Mouse (Mus musculus) small intestine, adult 2 months (tissue): ENCODE measurements around the gene Galnt15. TPM values are rescaled to one million over a fixed set of nuclear protein-coding genes. Genes with fewer than 3 reads are reported as not detected.

Source experiments
- H3K27ac ChIP-seq: fragments of 200-500 bp; 2 replicates; pipeline ENCODE4 v1.5.1; 2012; ENCODE audit warnings: low read depth, low read length, control low read depth, inconsistent platforms; ENCODE audit not compliant: insufficient read depth
- H3K27me3 ChIP-seq: fragments of 200-500 bp; 2 replicates; pipeline ENCODE4 v1.6.1; 2012; ENCODE audit warnings: mild to moderate bottlenecking, moderate library complexity, low read length, inconsistent platforms; ENCODE audit not compliant: control insufficient read depth, insufficient read depth
- H3K36me3 ChIP-seq: fragments of 200-500 bp; 2 replicates; pipeline ENCODE4 v1.6.1; 2012; ENCODE audit warnings: mild to moderate bottlenecking, low read length, control low read depth, inconsistent platforms; ENCODE audit not compliant: control insufficient read depth, insufficient read depth
- H3K4me1 ChIP-seq: fragments of 200-500 bp; 2 replicates; pipeline ENCODE4 v1.6.1; 2012; ENCODE audit warnings: low read length, inconsistent platforms, mixed read lengths; ENCODE audit not compliant: control insufficient read depth, insufficient read depth, insufficient read length
- H3K4me3 ChIP-seq: fragments of 200-500 bp; 2 replicates; pipeline ENCODE4 v1.5.1; 2012; ENCODE audit warnings: low read depth, mild to moderate bottlenecking, control low read depth, inconsistent platforms, low read length, moderate library complexity
- CTCF ChIP-seq: fragments of 200-500 bp; IDR thresholded peaks from 2 replicates; pipeline ENCODE4 v1.5.1; 2012; ENCODE audit warnings: low read depth, mild to moderate bottlenecking, control low read depth, inconsistent platforms, low read length, moderate library complexity, mixed read lengths; ENCODE audit not compliant: insufficient replicate concordance, insufficient read length; ENCODE audit errors: extremely low read depth
- POLR2A ChIP-seq: fragments of 200-500 bp; IDR thresholded peaks from 2 replicates; pipeline ENCODE4 v1.6.1; 2012; ENCODE audit warnings: low read depth, mild to moderate bottlenecking, control low read depth, inconsistent platforms, low read length, moderate library complexity
- WGBS: fragments of 180-500 bp; shearing (Covaris S2); methylation state at CpG from one replicate; pipeline ENCODE4 v1.1.7; 2018; 5-methylcytosine and 5-hydroxymethylcytosine counted together
- polyA plus RNA-seq: library from polyadenylated mRNA; depleted of rRNA; stranded (reverse); fragments of >200 nt; gene quantifications from 2 replicates; pipeline ENCODE4 v1.2.3, GENCODE M21; 2012

Galnt15 gene
- polyA plus RNA-seq, 1 experiment: 2.1 TPM

GRCm38 (mm10) chr14:32055781-32056180 is 27.0 kb downstream of the Galnt15 start:
- H3K27ac ChIP-seq: no peak overlapping the region
- no peaks in the 10 kb centered on the region for H3K27me3 ChIP-seq
- no peak overlapping the region for H3K4me3 ChIP-seq
- no peaks in the 10 kb centered on the region for H3K4me1 ChIP-seq
- TF ChIP-seq POLR2A (no peak), CTCF (no peak)
- 39% methylated on average over 8 of the region's 8 CpGs for WGBS
- H3K36me3 ChIP-seq: no peaks in the 10 kb centered on the region; the same call in 1 of the 2 replicates

GRCm38 (mm10) chr14:32056675-32057074 is 27.9 kb downstream of the Galnt15 start:
- H3K27ac ChIP-seq: no peak overlapping the region
- TF ChIP-seq CTCF: no peak
- TF ChIP-seq POLR2A: no peak
- WGBS: 93% methylated on average over 2 of the region's 2 CpGs
- no peaks in the 10 kb centered on the region for H3K4me1 ChIP-seq
- no peak overlapping the region for H3K4me3 ChIP-seq
- no peaks in the 10 kb centered on the region for H3K27me3 ChIP-seq
- H3K36me3 ChIP-seq: no peaks in the 10 kb centered on the region; the same call in 1 of the 2 replicates

DNA sequence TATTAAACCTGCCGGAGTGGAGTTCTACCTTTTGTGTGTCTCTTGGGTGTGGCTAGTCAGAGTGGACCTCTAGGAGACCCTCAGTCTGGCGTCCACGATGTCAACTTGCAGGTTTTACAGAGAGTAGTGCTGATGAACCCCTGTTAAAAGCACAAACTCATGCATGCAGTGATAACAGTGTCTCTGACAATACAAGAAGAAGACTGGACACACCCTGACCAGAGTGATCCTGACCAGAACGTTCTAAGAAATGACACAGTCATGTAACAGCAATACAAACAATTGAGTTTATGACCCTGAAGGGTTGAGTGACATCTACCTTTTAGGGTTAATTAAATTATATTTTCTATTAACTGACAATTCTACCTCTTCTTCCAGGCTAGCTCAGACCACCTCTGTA is 28.9 kb downstream of the Galnt15 start:
- H3K4me1 ChIP-seq: no peaks in the 10 kb centered on the region
- TF ChIP-seq POLR2A (no peak), CTCF (no peak)
- WGBS: 70% methylated on average over 4 of the region's 4 CpGs
- no peak overlapping the region for H3K4me3 ChIP-seq
- no peaks in the 10 kb centered on the region for H3K27me3 ChIP-seq
- no peaks in the 10 kb centered on the region; the same call in 1 of the 2 replicates for H3K36me3 ChIP-seq
- H3K27ac ChIP-seq: no peak overlapping the region

GRCm38 (mm10) chr14:32061398-32061797 is 32.6 kb downstream of the Galnt15 start:
- TF ChIP-seq CTCF: no peak
- no peak for TF ChIP-seq POLR2A
- H3K4me1 ChIP-seq: no peaks in the 10 kb centered on the region
- 89% methylated on average over 4 of the region's 4 CpGs for WGBS

GRCm38 (mm10) chr14:32072807-32073206 is 44.0 kb downstream of the Galnt15 start:
- Histone ChIP-seq H3K27me3 (no peaks in the 10 kb centered on the region), H3K36me3 (no peaks in the 10 kb centered on the region), H3K4me3 (no peak overlapping the region), H3K4me1 (no peaks in the 10 kb centered on the region), H3K27ac (no peak overlapping the region)
- TF ChIP-seq CTCF (no peak), POLR2A (no peak)

More at GRCm38 (mm10) chr14:32061398-32061797, 32.6 kb downstream of the Galnt15 start:
- H3K27ac ChIP-seq: no peak overlapping the region
- no peaks in the 10 kb centered on the region; the same call in 1 of the 2 replicates for H3K36me3 ChIP-seq
- H3K27me3 ChIP-seq: no peaks in the 10 kb centered on the region
- H3K4me3 ChIP-seq: no peak overlapping the region

DNA sequence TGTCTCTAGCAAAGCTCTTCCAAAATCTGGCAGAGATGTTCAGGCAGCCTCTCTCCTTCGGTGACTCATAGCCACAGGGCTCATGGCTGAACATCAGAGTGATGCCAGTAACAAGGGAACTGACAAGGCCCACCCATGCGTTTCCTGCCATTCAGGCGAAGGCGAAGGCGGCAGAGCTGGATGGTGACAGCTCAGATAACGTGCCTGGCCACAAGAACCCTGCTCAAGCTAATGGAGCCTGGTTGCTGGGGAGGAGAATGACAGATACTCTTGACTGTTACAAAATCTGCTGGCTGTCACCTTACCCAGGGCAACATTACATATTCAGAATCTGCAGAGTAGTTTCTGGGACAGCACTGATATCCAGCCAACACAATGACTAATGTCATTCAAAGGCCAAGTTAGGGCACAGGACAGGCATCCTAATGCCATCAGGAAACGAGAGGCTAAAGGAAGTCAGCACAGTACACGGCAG is 44.5 kb downstream of the Galnt15 start:
- 78% methylated on average over 8 of the region's 8 CpGs for WGBS
- H3K27me3 ChIP-seq: no peaks in the 10 kb centered on the region
- H3K4me3 ChIP-seq: no peak overlapping the region
- H3K27ac ChIP-seq: no peak overlapping the region
- no peaks in the 10 kb centered on the region for H3K4me1 ChIP-seq
- TF ChIP-seq POLR2A (no peak), CTCF (no peak)
- H3K36me3 ChIP-seq: no peaks in the 10 kb centered on the region

GRCm38 (mm10) chr14:32073901-32074300 is 45.1 kb downstream of the Galnt15 start:
- no peaks in the 10 kb centered on the region for H3K27me3 ChIP-seq
- TF ChIP-seq POLR2A: no peak
- TF ChIP-seq CTCF: no peak

More at GRCm38 (mm10) chr14:32073901-32074300, 45.1 kb downstream of the Galnt15 start:
- Histone ChIP-seq H3K4me3 (no peak overlapping the region), H3K36me3 (no peaks in the 10 kb centered on the region), H3K4me1 (no peaks in the 10 kb centered on the region), H3K27ac (no peak overlapping the region)
- 52% methylated on average over 7 of the region's 7 CpGs for WGBS
